Mouse (Mus musculus) heart, adult 18-20 months (tissue): ENCODE data around the gene Heatr5a. TPM values are rescaled to one million over a fixed set of nuclear protein-coding genes. Genes with fewer than 3 reads are reported as not detected.
A peak's percentile ranks its signal among the peaks of the same experiment; 100 is the strongest.

ENCODE experiments used
- DNase-seq, 2 experiments: peaks; one replicate each; pipeline ENCODE4 v3.0.0; 2021 to 2022; ENCODE audit warnings: mixed read lengths in 1 of 2
- total RNA-seq, 2 experiments: library from RNA; stranded (reverse); gene quantifications; 2 replicates each; pipeline ENCODE4 v1.2.3; 2021

Heatr5a gene
- total RNA-seq, 2 experiments from 2014 or later, result 20.7 to 21.0 TPM

- DNase-seq, result no peak
Measured at GRCm38 (mm10) chr12:51884801-51885200, 86.3 kb downstream of the Heatr5a start.

GRCm38 (mm10) chr12:51883297-51883805, 87.8 kb downstream of the Heatr5a start:
- DNase-seq, result no peak

- DNase-seq, result peak; percentile 77 to 78
Measured at GRCm38 (mm10) chr12:51882606-51883296, 88.4 kb downstream of the Heatr5a start.

GRCm38 (mm10) chr12:51881775-51882174, 89.3 kb downstream of the Heatr5a start:
- no peak for DNase-seq

- no peak for DNase-seq
Measured at GRCm38 (mm10) chr12:51871446-51872144, 99.5 kb downstream of the Heatr5a start.

GRCm38 (mm10) chr12:51869511-51869910, 101.6 kb downstream of the Heatr5a start:
- DNase-seq, result no peak

GRCm38 (mm10) chr12:51867076-51867475, 104.0 kb downstream of the Heatr5a start:
- DNase-seq, result no peak

GRCm38 (mm10) chr12:51866226-51866910, 104.8 kb downstream of the Heatr5a start:
- peak; percentile 64 to 80 for DNase-seq

GRCm38 (mm10) chr12:51865790-51866179, 105.3 kb downstream of the Heatr5a start:
- peak; percentile 49 to 54 for DNase-seq

GRCm38 (mm10) chr12:51865061-51865789, 105.9 kb downstream of the Heatr5a start:
- peak; percentile 26 to 51 for DNase-seq

- no peak for DNase-seq
Measured at GRCm38 (mm10) chr12:51863116-51864002, 107.8 kb downstream of the Heatr5a start.

- no peak for DNase-seq
Measured at GRCm38 (mm10) chr12:51858134-51859028, 112.7 kb downstream of the Heatr5a start.

- DNase-seq, result no peak
Measured at GRCm38 (mm10) chr12:51856768-51857295, 114.3 kb downstream of the Heatr5a start.

- no peak for DNase-seq
Measured at GRCm38 (mm10) chr12:51855872-51856271, 115.2 kb downstream of the Heatr5a start.

- DNase-seq, result no peak
Measured at GRCm38 (mm10) chr12:51855453-51855852, 115.7 kb downstream of the Heatr5a start.

- DNase-seq, result no peak
Measured at GRCm38 (mm10) chr12:51851617-51852016, 119.5 kb downstream of the Heatr5a start.

- DNase-seq, result no peak
Measured at GRCm38 (mm10) chr12:51851155-51851554, 120.0 kb downstream of the Heatr5a start.

GRCm38 (mm10) chr12:51850339-51850738, 120.8 kb downstream of the Heatr5a start:
- no peak for DNase-seq

- no peak for DNase-seq
Measured at GRCm38 (mm10) chr12:51849902-51850301, 121.2 kb downstream of the Heatr5a start.
